Mouse (Mus musculus) G1E (cell line): Measurements from ENCODE around the gene Ces3b. TPM values are rescaled to one million over a fixed set of nuclear protein-coding genes. Genes with fewer than 3 reads are reported as not detected.

ENCODE experiments used
- ATAC-seq: 2 replicates; pipeline ENCODE4 v1.8.0; 2016; ENCODE audit warnings: mild to moderate bottlenecking; ENCODE audit not compliant: insufficient number of reproducible peaks, poor library complexity, low FRiP score, severe bottlenecking; ENCODE audit errors: extremely low read depth
- DNase-seq: peaks from one replicate; pipeline ENCODE4 v3.0.0; 2012; ENCODE audit warnings: low spot score
- H3K27me3 ChIP-seq: 2 replicates; pipeline ENCODE4 v1.6.1; 2012; ENCODE audit warnings: mild to moderate bottlenecking, low read length, inconsistent platforms; ENCODE audit not compliant: insufficient read depth
- H3K36me3 ChIP-seq: replicated peaks from 2 replicates; pipeline ENCODE3; 2012; ENCODE audit warnings: mild to moderate bottlenecking, inconsistent platforms
- H3K4me1 ChIP-seq: 2 replicates; pipeline ENCODE4 v1.6.1; 2012; ENCODE audit warnings: low read depth, low read length, inconsistent platforms, mixed read lengths; ENCODE audit not compliant: insufficient read depth
- H3K4me3 ChIP-seq: 2 replicates; pipeline ENCODE4 v1.5.1; 2012; ENCODE audit warnings: low read depth, mild to moderate bottlenecking, inconsistent platforms, low read length, moderate library complexity, mixed read lengths
- H3K9me3 ChIP-seq: replicated peaks from 2 replicates; pipeline ENCODE4 v1.6.1; 2012; ENCODE audit warnings: inconsistent platforms
- CTCF ChIP-seq: IDR thresholded peaks from 2 replicates; pipeline ENCODE4 v1.5.1; 2012; ENCODE audit warnings: low read depth, low read length, inconsistent platforms, mixed read lengths
- GATA1 ChIP-seq: IDR thresholded peaks from 2 replicates; pipeline ENCODE4 v1.6.1; 2012; ENCODE audit warnings: borderline replicate concordance, low read length, inconsistent platforms, mixed read lengths
- GATA2 ChIP-seq: IDR thresholded peaks from 2 replicates; pipeline ENCODE4 v1.6.1; 2012; ENCODE audit warnings: low read depth, low read length, inconsistent platforms, borderline replicate concordance
- POLR2AphosphoS5 ChIP-seq: IDR thresholded peaks from 2 replicates; pipeline ENCODE4 v1.6.1; 2012; ENCODE audit warnings: low read depth, low read length, inconsistent platforms; ENCODE audit not compliant: insufficient replicate concordance
- TAL1 ChIP-seq: conservative IDR thresholded peaks from 2 replicates; pipeline ENCODE4 v1.6.1; 2012; ENCODE audit warnings: low read depth, low read length, inconsistent platforms, mixed read lengths
- polyA plus RNA-seq: library from polyadenylated mRNA; stranded (reverse); fragments of >175 nt; gene quantifications from 2 replicates; pipeline ENCODE4 v1.2.3, GENCODE M21; 2012
- total RNA-seq, 2 experiments: library from RNA; stranded (forward) in 1 of 2; stranded (reverse) in 1 of 2; fragments of 200-1000 nt in 1 of 2; fragments of >200 nt in 1 of 2; fragmentation: Nextera tagmentation in 1 of 2; gene quantifications; 2 replicates each; pipeline ENCODE4 v1.2.3; 2014 to 2017

Gene Ces3b
- total RNA-seq (2014; fragmentation: Nextera tagmentation) = not detected in 2 replicates
- 0.12 and 0.22 TPM in 2 replicates for total RNA-seq (2017)
- not detected in 2 replicates for polyA plus RNA-seq

GRCm38 (mm10) chr8:105083449-105084050 is at the start of gene Ces3b:
Gene Ces3b, plus strand, starts transcription at chr8:105083753.
- ATAC-seq (no peak), DNase-seq (no peak)
- TF ChIP-seq GATA1 = no peak
- no peak for TF ChIP-seq GATA2
- no peak for TF ChIP-seq POLR2AphosphoS5
- no peaks in the 10 kb centered on the region for H3K9me3 ChIP-seq
- H3K27me3 ChIP-seq = peaks cover 11% of the 10 kb centered on the region
- H3K4me1 ChIP-seq = no peaks in the 10 kb centered on the region
- no peak within 1 kb of the TSS for H3K4me3 ChIP-seq
- H3K36me3 ChIP-seq = no peaks in the 10 kb centered on the region

GRCm38 (mm10) chr8:105043510-105043909 is 40.0 kb upstream of the Ces3b start:
- DNase-seq (no peak), ATAC-seq (no peak)
- TF ChIP-seq CTCF (no peak), POLR2AphosphoS5 (no peak), TAL1 (no peak), GATA2 (no peak), GATA1 (no peak)
- H3K27me3 ChIP-seq = peaks cover 8% of the 10 kb centered on the region
- H3K4me3 ChIP-seq = no peak overlapping the region
- no peaks in the 10 kb centered on the region for H3K4me1 ChIP-seq
- no peaks in the 10 kb centered on the region for H3K9me3 ChIP-seq
- no peaks in the 10 kb centered on the region for H3K36me3 ChIP-seq

GRCm38 (mm10) chr8:105045824-105046401 is 37.6 kb upstream of the Ces3b start:
- Histone ChIP-seq H3K4me1 (no peaks in the 10 kb centered on the region), H3K9me3 (no peaks in the 10 kb centered on the region), H3K27me3 (peaks cover 3% of the 10 kb centered on the region; the same call in 1 of the 2 replicates), H3K36me3 (no peaks in the 10 kb centered on the region), H3K4me3 (no peak overlapping the region)
- TF ChIP-seq GATA1 = no peak
- no peak for TF ChIP-seq TAL1
- TF ChIP-seq CTCF = no peak
- TF ChIP-seq GATA2 = no peak
- TF ChIP-seq POLR2AphosphoS5 = no peak
- ATAC-seq = no peak
- no peak for DNase-seq

GRCm38 (mm10) chr8:105048371-105048854 is 35.1 kb upstream of the Ces3b start, which contains the start of gene Ces3a:
Gene Ces3a, plus strand, starts transcription at chr8:105048601.
- DNase-seq = no peak
- ATAC-seq = no peak
- Histone ChIP-seq H3K4me3 (no peak within 1 kb of the TSS), H3K9me3 (no peaks in the 10 kb centered on the region), H3K27me3 (peaks cover 3% of the 10 kb centered on the region; the same call in 1 of the 2 replicates), H3K4me1 (no peaks in the 10 kb centered on the region), H3K36me3 (no peaks in the 10 kb centered on the region)
- TF ChIP-seq CTCF (no peak), GATA2 (no peak), POLR2AphosphoS5 (no peak), TAL1 (no peak), GATA1 (no peak)

- H3K4me1 ChIP-seq = no peaks in the 10 kb centered on the region
- no peak overlapping the region for H3K4me3 ChIP-seq
- H3K9me3 ChIP-seq = no peaks in the 10 kb centered on the region
- no peaks in the 10 kb centered on the region for H3K36me3 ChIP-seq
- no peak for ATAC-seq
- DNase-seq = no peak
- TF ChIP-seq CTCF = no peak
- no peak for TF ChIP-seq TAL1
- no peak for TF ChIP-seq GATA2
- no peak for TF ChIP-seq POLR2AphosphoS5
- TF ChIP-seq GATA1 = no peak
- H3K27me3 ChIP-seq = no peaks in the 10 kb centered on the region
Observed at GRCm38 (mm10) chr8:105056211-105056610, 27.3 kb upstream of the Ces3b start.

GRCm38 (mm10) chr8:105060056-105060455 is 23.5 kb upstream of the Ces3b start:
- no peak for ATAC-seq
- Histone ChIP-seq H3K36me3 (no peaks in the 10 kb centered on the region), H3K9me3 (no peaks in the 10 kb centered on the region), H3K27me3 (no peaks in the 10 kb centered on the region), H3K4me3 (no peak overlapping the region), H3K4me1 (no peaks in the 10 kb centered on the region)
- DNase-seq = no peak
- TF ChIP-seq GATA1 (no peak), POLR2AphosphoS5 (no peak)
